Mouse (Mus musculus) limb, embryonic 11.5 days (tissue): Measurements from ENCODE around the gene Pde9a. TPM values are rescaled to one million over a fixed set of nuclear protein-coding genes. Genes with fewer than 3 reads are reported as not detected.

Source experiments
- ATAC-seq: fragments of 200-750 bp; cut with Nextera tagmentation; 2 replicates; pipeline ENCODE4 v1.8.0; 2017; ENCODE audit warnings: low read depth; ENCODE audit not compliant: insufficient number of reproducible peaks, low FRiP score, low TSS enrichment
- DNase-seq: peaks from one replicate; pipeline ENCODE4 v3.0.0-alpha.2; 2015; ENCODE audit warnings: low spot score
- H3K27ac ChIP-seq: fragments of 300-500 bp; sonication (generic); replicated peaks from 2 replicates; pipeline ENCODE4 v1.5.1; 2014; ENCODE audit warnings: low read depth, mild to moderate bottlenecking, low read length
- H3K27me3 ChIP-seq: fragments of 300-500 bp; sonication (generic); 2 replicates; pipeline ENCODE4 v1.6.1; 2014; ENCODE audit warnings: mild to moderate bottlenecking, low read length, mixed read lengths; ENCODE audit not compliant: control insufficient read depth, insufficient read depth
- H3K36me3 ChIP-seq: fragments of 300-500 bp; sonication (generic); 2 replicates; pipeline ENCODE4 v1.6.1; 2014; ENCODE audit warnings: mild to moderate bottlenecking, low read length, moderate library complexity, mixed read lengths; ENCODE audit not compliant: control insufficient read depth, insufficient read depth
- H3K4me1 ChIP-seq: fragments of 300-500 bp; sonication (generic); 2 replicates; pipeline ENCODE4 v1.6.1; 2014; ENCODE audit warnings: low read length, mixed read lengths; ENCODE audit not compliant: control insufficient read depth, insufficient read depth
- H3K4me2 ChIP-seq: fragments of 300-500 bp; sonication (generic); 2 replicates; pipeline ENCODE4 v1.6.1; 2014; ENCODE audit warnings: low read depth, mild to moderate bottlenecking, moderate library complexity; ENCODE audit not compliant: severe bottlenecking
- H3K4me3 ChIP-seq: fragments of 300-500 bp; sonication (generic); 2 replicates; pipeline ENCODE4 v1.5.1; 2014; ENCODE audit warnings: low read depth, low read length
- H3K9ac ChIP-seq: fragments of 300-500 bp; sonication (generic); 2 replicates; pipeline ENCODE4 v1.6.1; 2014; ENCODE audit warnings: mild to moderate bottlenecking, low read length
- H3K9me3 ChIP-seq: fragments of 300-500 bp; sonication (generic); 2 replicates; pipeline ENCODE4 v1.6.1; 2016; ENCODE audit warnings: low read length; ENCODE audit not compliant: control insufficient read depth
- WGBS: fragments of 180-500 bp; shearing (Covaris S2); extraction: QIAGEN DNeasy Blood & Tissue Kit; methylation state at CpG from one replicate; pipeline ENCODE4 v1.1.7; 2014; 5-methylcytosine and 5-hydroxymethylcytosine counted together
- polyA plus RNA-seq: library from polyadenylated mRNA; unstranded; fragments of >200 nt; fragmentation: Nextera tagmentation; extraction: Ambion mirVana; gene quantifications from 2 replicates; pipeline ENCODE4 v1.2.1, GENCODE M21; 2014

Pde9a gene
- polyA plus RNA-seq, 1 experiment from 2014 or later = 31.2 TPM

- Histone ChIP-seq H3K4me3 (no peak overlapping the region), H3K4me1 (peaks cover 4% of the 10 kb centered on the region), H3K9ac (no peak overlapping the region), H3K27me3 (no peaks in the 10 kb centered on the region), H3K4me2 (no peak overlapping the region), H3K27ac (no peak overlapping the region), H3K36me3 (no peaks in the 10 kb centered on the region; the same call in 1 of the 2 replicates), H3K9me3 (no peaks in the 10 kb centered on the region)
- WGBS = 88% methylated on average over 17 of the region's 17 CpGs
- DNase-seq (no peak), ATAC-seq (no peak)
Measured at GRCm38 (mm10) chr17:31418804-31419597, 33.0 kb downstream of the Pde9a start.

- Histone ChIP-seq H3K4me2 (no peak overlapping the region), H3K27ac (no peak overlapping the region), H3K27me3 (no peaks in the 10 kb centered on the region), H3K36me3 (no peaks in the 10 kb centered on the region; the same call in 1 of the 2 replicates), H3K4me3 (no peak overlapping the region), H3K9ac (no peak overlapping the region), H3K9me3 (no peaks in the 10 kb centered on the region), H3K4me1 (peaks cover 4% of the 10 kb centered on the region)
- 57% methylated on average over 2 of the region's 2 CpGs for WGBS
- ATAC-seq (no peak), DNase-seq (no peak)
Measured at GRCm38 (mm10) chr17:31419598-31419950, 33.6 kb downstream of the Pde9a start.

- 38% methylated on average over 3 of the region's 3 CpGs for whole genome bisulfite sequencing
- Histone ChIP-seq H3K4me2 (no peak overlapping the region), H3K36me3 (no peaks in the 10 kb centered on the region; the same call in 1 of the 2 replicates), H3K27me3 (no peaks in the 10 kb centered on the region), H3K9me3 (no peaks in the 10 kb centered on the region), H3K9ac (no peak overlapping the region), H3K4me1 (peaks cover 4% of the 10 kb centered on the region), H3K27ac (no peak overlapping the region), H3K4me3 (no peak overlapping the region)
- DNase-seq (no peak), ATAC-seq (no peak)
Measured at GRCm38 (mm10) chr17:31419995-31420394, 34.0 kb downstream of the Pde9a start.

GRCm38 (mm10) chr17:31420658-31421057 is 34.6 kb downstream of the Pde9a start:
- Histone ChIP-seq H3K9me3 (no peaks in the 10 kb centered on the region), H3K27ac (no peak overlapping the region), H3K4me1 (peaks cover 4% of the 10 kb centered on the region), H3K4me2 (no peak overlapping the region), H3K4me3 (no peak overlapping the region), H3K36me3 (no peaks in the 10 kb centered on the region; the same call in 1 of the 2 replicates), H3K9ac (no peak overlapping the region), H3K27me3 (no peaks in the 10 kb centered on the region)
- WGBS = 82% methylated on average over 16 of the region's 16 CpGs
- no peak for DNase-seq
- no peak for ATAC-seq

- WGBS = 100% methylated on average over 1 of the region's 1 CpGs
- no peak for ATAC-seq
Measured at GRCm38 (mm10) chr17:31422381-31422780, 36.4 kb downstream of the Pde9a start.

GRCm38 (mm10) chr17:31423020-31423419 is 37.0 kb downstream of the Pde9a start:
- no peak overlapping the region for H3K4me3 ChIP-seq
- H3K4me1 ChIP-seq = peaks cover 4% of the 10 kb centered on the region
- H3K9ac ChIP-seq = no peak overlapping the region
- no peaks in the 10 kb centered on the region for H3K27me3 ChIP-seq
- no peak overlapping the region for H3K27ac ChIP-seq
- no peaks in the 10 kb centered on the region for H3K9me3 ChIP-seq
- no peaks in the 10 kb centered on the region; the same call in 1 of the 2 replicates for H3K36me3 ChIP-seq
- no peak overlapping the region for H3K4me2 ChIP-seq
- WGBS = 39% methylated on average over 2 of the region's 2 CpGs
- no peak for ATAC-seq
- DNase-seq = no peak

More at GRCm38 (mm10) chr17:31422381-31422780, 36.4 kb downstream of the Pde9a start:
- no peaks in the 10 kb centered on the region for H3K9me3 ChIP-seq
- peaks cover 4% of the 10 kb centered on the region for H3K4me1 ChIP-seq
- H3K9ac ChIP-seq = no peak overlapping the region
- no peaks in the 10 kb centered on the region for H3K27me3 ChIP-seq
- H3K4me3 ChIP-seq = no peak overlapping the region
- DNase-seq = no peak
- H3K4me2 ChIP-seq = no peak overlapping the region
- no peaks in the 10 kb centered on the region; the same call in 1 of the 2 replicates for H3K36me3 ChIP-seq
- no peak overlapping the region for H3K27ac ChIP-seq

- H3K4me2 ChIP-seq = no peak overlapping the region
- H3K4me1 ChIP-seq = peaks cover 4% of the 10 kb centered on the region
- WGBS = 91% methylated on average over 4 of the region's 4 CpGs
- H3K27ac ChIP-seq = no peak overlapping the region
- DNase-seq (no peak), ATAC-seq (no peak)
- H3K27me3 ChIP-seq = no peaks in the 10 kb centered on the region
- H3K4me3 ChIP-seq = no peak overlapping the region
- no peaks in the 10 kb centered on the region; the same call in 1 of the 2 replicates for H3K36me3 ChIP-seq
- H3K9ac ChIP-seq = no peak overlapping the region
- peaks cover under 1% of the 10 kb centered on the region; the same call in 1 of the 2 replicates for H3K9me3 ChIP-seq
Measured at GRCm38 (mm10) chr17:31424358-31424757, 38.3 kb downstream of the Pde9a start.

- ATAC-seq = no peak
Measured at GRCm38 (mm10) chr17:31424798-31425197, 38.8 kb downstream of the Pde9a start.

More at GRCm38 (mm10) chr17:31424798-31425197, 38.8 kb downstream of the Pde9a start:
- H3K4me2 ChIP-seq = no peak overlapping the region
- H3K27ac ChIP-seq = no peak overlapping the region
- H3K4me1 ChIP-seq = peaks cover 4% of the 10 kb centered on the region
- H3K9ac ChIP-seq = no peak overlapping the region
- H3K27me3 ChIP-seq = no peaks in the 10 kb centered on the region
- 68% methylated on average over 8 of the region's 8 CpGs for WGBS
- H3K36me3 ChIP-seq = peaks cover 3% of the 10 kb centered on the region; the same call in 1 of the 2 replicates
- DNase-seq = no peak
- H3K9me3 ChIP-seq = peaks cover 3% of the 10 kb centered on the region; the same call in 1 of the 2 replicates
- no peak overlapping the region for H3K4me3 ChIP-seq
